Mouse (Mus musculus) c-Kit-positive CD71-negative TER-119-negative erythroid progenitor cells, embryonic 14.5 days (primary cell): ENCODE measurements around the gene Mecom.

Source experiments
- DNase-seq: peaks from one replicate; pipeline ENCODE4 v3.0.0-alpha.2; 2013; ENCODE audit warnings: low read depth

The Mecom gene

GRCm38 (mm10) chr3:30101146-30101545 is 446.7 kb downstream of the Mecom start:
- DNase-seq, result no peak

GRCm38 (mm10) chr3:30097713-30098112 is 450.1 kb downstream of the Mecom start:
- DNase-seq, result no peak

GRCm38 (mm10) chr3:30097129-30097528 is 450.7 kb downstream of the Mecom start:
- DNase-seq, result no peak

- DNase-seq, result no peak
These were observed 454.8 kb downstream of the Mecom start for GRCm38 (mm10) chr3:30093005-30093404.

- no peak for DNase-seq
These were observed 455.3 kb downstream of the Mecom start for GRCm38 (mm10) chr3:30092481-30092880.

- DNase-seq, result no peak
These were observed 455.9 kb downstream of the Mecom start for GRCm38 (mm10) chr3:30091860-30092259.

GRCm38 (mm10) chr3:30091401-30091800 is 456.4 kb downstream of the Mecom start:
- DNase-seq, result no peak

- no peak for DNase-seq
These were observed 461.7 kb downstream of the Mecom start for GRCm38 (mm10) chr3:30086139-30086538.

GRCm38 (mm10) chr3:30083842-30084241 is 464.0 kb downstream of the Mecom start:
- DNase-seq, result no peak

GRCm38 (mm10) chr3:30083268-30083667 is 464.5 kb downstream of the Mecom start:
- no peak for DNase-seq

- no peak for DNase-seq
These were observed 467.0 kb downstream of the Mecom start for GRCm38 (mm10) chr3:30080827-30081226.

GRCm38 (mm10) chr3:30076522-30076921 is 471.3 kb downstream of the Mecom start:
- DNase-seq, result no peak

- DNase-seq, result no peak
These were observed 476.5 kb downstream of the Mecom start for GRCm38 (mm10) chr3:30071271-30071670.

GRCm38 (mm10) chr3:30066519-30066918 is 481.3 kb downstream of the Mecom start:
- no peak for DNase-seq

- no peak for DNase-seq
These were observed 487.8 kb downstream of the Mecom start for GRCm38 (mm10) chr3:30060058-30060457.

GRCm38 (mm10) chr3:30059615-30060014 is 488.2 kb downstream of the Mecom start:
- no peak for DNase-seq

- no peak for DNase-seq
These were observed 496.5 kb downstream of the Mecom start for GRCm38 (mm10) chr3:30051287-30051686.

GRCm38 (mm10) chr3:30050795-30051194 is 497.0 kb downstream of the Mecom start:
- no peak for DNase-seq

GRCm38 (mm10) chr3:30048792-30049191 is 499.0 kb downstream of the Mecom start:
- DNase-seq, result no peak

GRCm38 (mm10) chr3:30048157-30048556 is 499.7 kb downstream of the Mecom start:
- DNase-seq, result no peak

- no peak for DNase-seq
These were observed 504.3 kb downstream of the Mecom start for GRCm38 (mm10) chr3:30043525-30043924.

GRCm38 (mm10) chr3:30038545-30038944 is 509.3 kb downstream of the Mecom start:
- DNase-seq, result no peak

- DNase-seq, result no peak
These were observed 527.8 kb downstream of the Mecom start for GRCm38 (mm10) chr3:30019961-30020360.

- DNase-seq, result no peak
These were observed 528.4 kb downstream of the Mecom start for GRCm38 (mm10) chr3:30019411-30019810.

GRCm38 (mm10) chr3:30018202-30018601 is 529.6 kb downstream of the Mecom start:
- no peak for DNase-seq
